Mouse (Mus musculus) MEL (cell line): ENCODE measurements around the gene Them5. TPM values are rescaled to one million over a fixed set of nuclear protein-coding genes. Genes with fewer than 3 reads are reported as not detected.

Experiments used
- DNase-seq: peaks from one replicate; pipeline ENCODE4 v3.0.0; 2011; ENCODE audit warnings: low read depth, low spot score
- H3K27ac ChIP-seq: 2 replicates; pipeline ENCODE4 v1.5.1; 2012; ENCODE audit warnings: low read depth, mild to moderate bottlenecking, control low read depth, low read length, moderate library complexity; ENCODE audit not compliant: control insufficient read depth
- H3K27me3 ChIP-seq, 2 experiments: fragments of 150-350 bp in 1 of 2; sonication (generic) in 1 of 2; 2 replicates each; pipeline ENCODE4 v1.6.1; 2012; ENCODE audit warnings: low read length in 2 of 2, mild to moderate bottlenecking in 2 of 2, improper control_type of control experiment in 1 of 2, moderate library complexity in 1 of 2; ENCODE audit not compliant: insufficient read depth in 2 of 2, control insufficient read depth in 1 of 2
- H3K36me3 ChIP-seq, 2 experiments: 2 replicates each; pipeline ENCODE4 v1.6.1; 2012 to 2014; ENCODE audit warnings: low read length in 2 of 2, improper control_type of control experiment in 1 of 2, inconsistent platforms in 1 of 2, mild to moderate bottlenecking in 1 of 2; ENCODE audit not compliant: insufficient read depth in 2 of 2, control insufficient read depth in 1 of 2
- H3K4me1 ChIP-seq, 2 experiments: fragments of 150-350 bp in 1 of 2; sonication (generic) in 1 of 2; 2 replicates each; pipeline ENCODE4 v1.6.1; 2012; ENCODE audit warnings: low read length in 2 of 2, improper control_type of control experiment in 1 of 2, mild to moderate bottlenecking in 1 of 2; ENCODE audit not compliant: insufficient read depth in 2 of 2, control insufficient read depth in 1 of 2
- H3K4me3 ChIP-seq, 2 experiments: fragments of 150-350 bp in 1 of 2; sonication (generic) in 1 of 2; 2 replicates each; pipeline ENCODE4 v1.5.1; 2012; ENCODE audit warnings: low read depth in 2 of 2, low read length in 2 of 2, mild to moderate bottlenecking in 2 of 2, moderate library complexity in 2 of 2, control low read depth in 1 of 2, improper control_type of control experiment in 1 of 2; ENCODE audit not compliant: control insufficient read depth in 1 of 2, insufficient read depth in 1 of 2
- H3K79me2 ChIP-seq: 2 replicates; pipeline ENCODE4 v1.6.1; 2012; ENCODE audit warnings: mild to moderate bottlenecking, low read length, moderate library complexity; ENCODE audit not compliant: control insufficient read depth, poor library complexity, insufficient read depth
- H3K9ac ChIP-seq: 2 replicates; pipeline ENCODE4 v1.6.1; 2012; ENCODE audit warnings: low read depth, mild to moderate bottlenecking, control low read depth, low read length, moderate library complexity; ENCODE audit not compliant: control insufficient read depth, poor library complexity, severe bottlenecking
- H3K9me3 ChIP-seq: fragments of 150-350 bp; sonication (generic); replicated peaks from 2 replicates; pipeline ENCODE4 v1.6.1; 2012; ENCODE audit warnings: mild to moderate bottlenecking, low read length, improper control_type of control experiment, moderate library complexity; ENCODE audit not compliant: insufficient read depth
- E2F4 ChIP-seq: IDR thresholded peaks from 2 replicates; pipeline ENCODE4 v1.6.1; 2011; ENCODE audit warnings: low read depth, low read length, improper control_type of control experiment, borderline replicate concordance
- EP300 ChIP-seq, 2 experiments: IDR thresholded peaks; 2 replicates each; pipeline ENCODE4 v1.6.1; 2011; ENCODE audit warnings: improper control_type of control experiment in 2 of 2, low read length in 2 of 2, low read depth in 1 of 2, mild to moderate bottlenecking in 1 of 2
- ETS1 ChIP-seq: IDR thresholded peaks from 2 replicates; pipeline ENCODE4 v1.6.1; 2012; ENCODE audit warnings: low read depth, mild to moderate bottlenecking, inconsistent platforms, low read length, improper control_type of control experiment, moderate library complexity
- HCFC1 ChIP-seq: IDR thresholded peaks from 2 replicates; pipeline ENCODE4 v1.6.1; 2012; ENCODE audit warnings: low read depth, mild to moderate bottlenecking, inconsistent platforms, low read length, improper control_type of control experiment, moderate library complexity
- KAT2A ChIP-seq: conservative IDR thresholded peaks from 2 replicates; pipeline ENCODE4 v1.6.1; 2012; ENCODE audit warnings: low read depth, low read length, improper control_type of control experiment, inconsistent platforms
- MAFK ChIP-seq: IDR thresholded peaks from 2 replicates; pipeline ENCODE4 v1.6.1; 2011; ENCODE audit warnings: low read depth, mild to moderate bottlenecking, low read length, improper control_type of control experiment, borderline replicate concordance
- MAX ChIP-seq: IDR thresholded peaks from 2 replicates; pipeline ENCODE4 v1.6.1; 2011; ENCODE audit warnings: low read length, improper control_type of control experiment
- MAZ ChIP-seq: IDR thresholded peaks from 2 replicates; pipeline ENCODE4 v1.6.1; 2012; ENCODE audit warnings: low read depth, mild to moderate bottlenecking, inconsistent platforms, low read length, improper control_type of control experiment
- MXI1 ChIP-seq: IDR thresholded peaks from 2 replicates; pipeline ENCODE4 v1.6.1; 2011; ENCODE audit warnings: mild to moderate bottlenecking, low read depth, low read length, improper control_type of control experiment
- NELFE ChIP-seq: IDR thresholded peaks from 2 replicates; pipeline ENCODE4 v1.6.1; 2011; ENCODE audit warnings: low read depth, low read length, improper control_type of control experiment
- POLR2AphosphoS5 ChIP-seq: IDR thresholded peaks from 2 replicates; pipeline ENCODE4 v1.6.1; 2012; ENCODE audit warnings: low read depth, borderline replicate concordance, mild to moderate bottlenecking, inconsistent platforms, low read length, moderate library complexity, mixed read lengths
- SMC3 ChIP-seq: IDR thresholded peaks from 2 replicates; pipeline ENCODE4 v1.6.1; 2011; ENCODE audit warnings: low read depth, low read length, improper control_type of control experiment
- TAL1 ChIP-seq: IDR thresholded peaks from 2 replicates; pipeline ENCODE4 v1.6.1; 2012; ENCODE audit warnings: mild to moderate bottlenecking, inconsistent platforms, low read length, moderate library complexity, mixed read lengths
- TCF12 ChIP-seq: IDR thresholded peaks from 2 replicates; pipeline ENCODE4 v1.6.1; 2014; ENCODE audit warnings: low read depth, mild to moderate bottlenecking, inconsistent platforms, low read length, improper control_type of control experiment, moderate library complexity
- USF1 ChIP-seq: IDR thresholded peaks from 2 replicates; pipeline ENCODE4 v1.6.1; 2014; ENCODE audit warnings: low read depth, mild to moderate bottlenecking, inconsistent platforms, low read length, improper control_type of control experiment, moderate library complexity
- ZC3H11A ChIP-seq: IDR thresholded peaks from 2 replicates; pipeline ENCODE4 v1.6.1; 2012; ENCODE audit warnings: low read depth, mild to moderate bottlenecking, inconsistent platforms, low read length, improper control_type of control experiment
- ZMIZ1 ChIP-seq: IDR thresholded peaks from 2 replicates; pipeline ENCODE4 v1.6.1; 2012; ENCODE audit warnings: low read depth, mild to moderate bottlenecking, inconsistent platforms, low read length, improper control_type of control experiment, moderate library complexity
- ZNF384 ChIP-seq: IDR thresholded peaks from 2 replicates; pipeline ENCODE4 v1.6.1; 2012; ENCODE audit warnings: low read depth, mild to moderate bottlenecking, inconsistent platforms, low read length, improper control_type of control experiment
- polyA plus RNA-seq, 2 experiments: library from polyadenylated mRNA; stranded (reverse) in 1 of 2; unstranded in 1 of 2; fragments of >175 nt in 1 of 2; fragments of >200 nt in 1 of 2; gene quantifications; 2 replicates each; pipeline versions ENCODE4 v1.2.1 to v1.2.4; 2012; ENCODE audit warnings: low replicate concordance in 2 of 2, low read depth in 1 of 2; ENCODE audit not compliant: insufficient read length in 2 of 2, insufficient read depth in 1 of 2, missing spikeins in 1 of 2
- total RNA-seq: library from RNA; depleted of rRNA; stranded (reverse); fragments of 300-350 nt; gene quantifications from 2 replicates; pipeline ENCODE4 v1.2.3, GENCODE M21; 2012; rRNA removed

The Them5 gene
- total RNA-seq (not detected in 2 replicates), polyA plus RNA-seq (not detected)

DNA sequence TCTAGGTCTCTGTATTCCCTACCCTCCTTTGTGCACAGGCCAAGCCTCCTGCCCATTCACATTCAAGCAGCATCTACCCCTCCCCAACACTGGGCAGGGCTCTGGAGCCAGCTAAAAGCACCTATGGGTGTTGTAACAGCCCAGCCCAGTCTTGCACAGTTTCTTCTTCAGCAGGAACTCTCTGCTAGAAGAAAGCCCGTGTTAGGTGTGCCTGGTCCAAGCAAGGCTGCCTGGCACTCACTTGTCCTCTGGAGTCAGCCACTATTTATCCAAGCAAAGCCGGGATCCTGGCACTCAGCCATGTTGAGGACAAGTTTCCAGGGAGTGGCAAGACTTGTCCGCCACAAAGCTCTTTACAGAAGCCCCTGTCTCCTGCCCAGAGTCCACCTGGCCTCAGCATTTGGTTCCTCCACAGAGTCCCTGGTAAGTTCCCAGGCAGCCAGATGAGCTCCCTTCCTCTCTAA lies at the start of gene Them5:
TSS of gene Them5 (plus strand) at position 141 of the 464 bp plus-strand sequence.
- no peaks in the 10 kb centered on the region for H3K79me2 ChIP-seq
- H3K36me3 ChIP-seq: no peaks in the 10 kb centered on the region
- H3K9me3 ChIP-seq: no peaks in the 10 kb centered on the region
- TF ChIP-seq MAFK: no peak
- TF ChIP-seq NELFE: no peak
- TF ChIP-seq MXI1: no peak
- TF ChIP-seq MAZ: no peak
- TF ChIP-seq KAT2A: no peak
- TF ChIP-seq ZNF384: no peak
- TF ChIP-seq TAL1: no peak
- no peak for TF ChIP-seq HCFC1
- TF ChIP-seq ZMIZ1: no peak
- H3K27ac ChIP-seq: no peak within 1 kb of the TSS
- DNase-seq: no peak
- no peak within 1 kb of the TSS for H3K9ac ChIP-seq
- no peaks in the 10 kb centered on the region for H3K4me1 ChIP-seq
- H3K27me3 ChIP-seq: peaks cover 9% of the 10 kb centered on the region in 2 experiments; a peak in 3 of 4 replicates
- no peak within 1 kb of the TSS for H3K4me3 ChIP-seq

DNA sequence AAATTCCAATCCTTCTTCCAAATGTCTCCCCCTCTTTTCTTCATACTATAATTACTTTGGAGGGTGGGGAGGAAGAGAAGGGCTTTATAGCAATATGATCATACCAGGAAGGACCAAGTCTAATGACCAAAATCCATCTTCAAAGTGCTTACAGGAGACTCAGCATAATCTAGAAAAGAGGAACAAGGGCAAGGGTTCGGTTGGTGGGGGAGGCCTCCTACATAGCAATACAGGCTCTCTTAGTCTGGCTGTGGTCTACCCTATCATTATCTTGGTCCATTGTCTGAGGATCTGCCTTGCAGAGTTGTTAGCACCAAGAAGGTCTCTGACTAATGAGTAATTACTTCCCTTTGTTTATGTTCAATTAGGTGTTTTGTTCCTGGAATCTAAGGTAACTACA lies 36.4 kb upstream of the Them5 start:
- H3K27ac ChIP-seq: no peak overlapping the region
- no peak overlapping the region for H3K4me3 ChIP-seq
- H3K4me1 ChIP-seq: peaks cover 0 to 3% of the 10 kb centered on the region in 2 experiments; a peak in 1 of 4 replicates
- no peak overlapping the region for H3K9ac ChIP-seq
- H3K36me3 ChIP-seq: no peaks in the 10 kb centered on the region
- no peaks in the 10 kb centered on the region; the same call in 1 of the 2 replicates for H3K79me2 ChIP-seq
- H3K27me3 ChIP-seq: no peaks in the 10 kb centered on the region
- H3K9me3 ChIP-seq: no peaks in the 10 kb centered on the region
- TF ChIP-seq ETS1: peak; percentile 73
- TF ChIP-seq TCF12: peak; percentile 17; the same call in 1 of the 2 replicates
- TF ChIP-seq EP300 (IDR thresholded peaks at IDR 0.05; ENCODE audit: low read depth in 1 of 2, low read length in 2 of 2): peak; percentile 28 to 58; a peak in 2 of 4 replicates
- TF ChIP-seq MAFK: peak; percentile 96
- TF ChIP-seq SMC3: no peak
- no peak for TF ChIP-seq POLR2AphosphoS5
- DNase-seq: peak; percentile 77

DNA sequence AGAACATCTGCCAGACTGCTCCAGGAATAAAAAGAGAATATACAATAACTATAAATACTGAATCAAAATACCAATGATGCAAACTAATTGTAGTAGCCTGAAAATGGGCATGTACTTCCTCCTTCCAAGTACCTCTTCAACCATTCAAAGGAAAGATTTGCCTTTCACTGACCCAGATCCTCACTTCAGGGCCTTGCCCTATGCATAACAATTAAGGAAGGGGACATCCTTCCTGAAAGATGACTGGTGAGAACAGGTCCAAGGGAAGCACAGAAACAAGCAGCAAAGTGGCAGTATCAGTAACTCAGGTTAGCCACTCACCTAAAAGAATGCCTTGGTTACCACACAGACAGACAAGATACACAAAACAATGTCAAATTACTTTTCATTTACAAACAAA lies 34.9 kb upstream of the Them5 start:
- TF ChIP-seq MAX (no peak), KAT2A (no peak), E2F4 (no peak), USF1 (no peak), ZNF384 (no peak), ZC3H11A (no peak)
- H3K9ac ChIP-seq: no peak overlapping the region
- H3K4me1 ChIP-seq: peaks cover 0 to 3% of the 10 kb centered on the region in 2 experiments; a peak in 1 of 4 replicates
- H3K27ac ChIP-seq: no peak overlapping the region
- DNase-seq: peak; percentile 15
- H3K4me3 ChIP-seq: no peak overlapping the region
- no peaks in the 10 kb centered on the region for H3K9me3 ChIP-seq
- no peaks in the 10 kb centered on the region for H3K27me3 ChIP-seq
- no peaks in the 10 kb centered on the region for H3K36me3 ChIP-seq
- no peaks in the 10 kb centered on the region; the same call in 1 of the 2 replicates for H3K79me2 ChIP-seq
